Mouse (Mus musculus): Measurements from ENCODE around the gene Hacl1. TPM values are rescaled to one million over a fixed set of nuclear protein-coding genes. Genes with fewer than 3 reads are reported as not detected.

The Hacl1 gene
- polyA plus RNA-seq (2015; fragmentation: Illumina TruSeq; extraction: RNeasy Lipid Tissue Mini Kit (QIAGEN cat#74804); ENCODE audit: insufficient read depth, low read depth, low replicate concordance): 2.8 TPM

GRCm38 (mm10) chr14:31640890-31641505 is at the start of gene Hacl1, which contains the start of gene Btd:
Gene Hacl1 (minus strand): TSS chr14:31641286.
Gene Btd (plus strand): TSS chr14:31641028.

GRCm38 (mm10) chr14:31640346-31640889 is 668 bp downstream of the Hacl1 start, which contains the start of gene Gm49387:
Gene Gm49387 (minus strand): TSS chr14:31640878.

GRCm38 (mm10) chr14:31591243-31591642 is 49.8 kb downstream of the Hacl1 start, which contains the start of gene Colq:
Gene Colq (minus strand): TSS chr14:31591343.

Other genes starting within 250 kb of the Hacl1 start
- gene Sh3bp5, start 205.2 kb downstream of the Hacl1 start, polyA plus RNA-seq (2015; fragmentation: Illumina TruSeq; extraction: RNeasy Lipid Tissue Mini Kit (QIAGEN cat#74804); ENCODE audit: insufficient read depth, low read depth, low replicate concordance): 11.0 TPM
- gene Eaf1, start 146.9 kb downstream of the Hacl1 start, polyA plus RNA-seq (2015; fragmentation: Illumina TruSeq; extraction: RNeasy Lipid Tissue Mini Kit (QIAGEN cat#74804); ENCODE audit: insufficient read depth, low read depth, low replicate concordance): 8.0 TPM
- 5.1 TPM for gene Mettl6, start 146.2 kb downstream of the Hacl1 start, polyA plus RNA-seq (2015; fragmentation: Illumina TruSeq; extraction: RNeasy Lipid Tissue Mini Kit (QIAGEN cat#74804); ENCODE audit: insufficient read depth, low read depth, low replicate concordance)
- gene Colq, start 49.9 kb downstream of the Hacl1 start, polyA plus RNA-seq (2015; fragmentation: Illumina TruSeq; extraction: RNeasy Lipid Tissue Mini Kit (QIAGEN cat#74804); ENCODE audit: insufficient read depth, low read depth, low replicate concordance): 0.28 TPM
- not detected for gene Gm49387, start 408 bp downstream of the Hacl1 start, polyA plus RNA-seq (2015; fragmentation: Illumina TruSeq; extraction: RNeasy Lipid Tissue Mini Kit (QIAGEN cat#74804); ENCODE audit: insufficient read depth, low read depth, low replicate concordance)
- 5.7 TPM for gene Btd, start 258 bp downstream of the Hacl1 start, polyA plus RNA-seq (2015; fragmentation: Illumina TruSeq; extraction: RNeasy Lipid Tissue Mini Kit (QIAGEN cat#74804); ENCODE audit: insufficient read depth, low read depth, low replicate concordance)
- 7.3 TPM for gene Ankrd28, start 189.4 kb upstream of the Hacl1 start, polyA plus RNA-seq (2015; fragmentation: Illumina TruSeq; extraction: RNeasy Lipid Tissue Mini Kit (QIAGEN cat#74804); ENCODE audit: insufficient read depth, low read depth, low replicate concordance)

Data from pancreas, adult 10 weeks (tissue).